Mouse (Mus musculus) mesoderm, embryonic 11.5 days (tissue): Measurements from ENCODE around the gene Cacna2d3.

Experiments
- DNase-seq: peaks from one replicate; pipeline ENCODE4 v3.0.0-alpha.2; 2012; ENCODE audit warnings: low read depth, low spot score

Gene Cacna2d3

GRCm38 (mm10) chr14:29721488-29722385 is at the start of gene Cacna2d3:
Cacna2d3 (minus strand) TSS chr14:29721864.
- DNase-seq = peak; percentile 54

DNA sequence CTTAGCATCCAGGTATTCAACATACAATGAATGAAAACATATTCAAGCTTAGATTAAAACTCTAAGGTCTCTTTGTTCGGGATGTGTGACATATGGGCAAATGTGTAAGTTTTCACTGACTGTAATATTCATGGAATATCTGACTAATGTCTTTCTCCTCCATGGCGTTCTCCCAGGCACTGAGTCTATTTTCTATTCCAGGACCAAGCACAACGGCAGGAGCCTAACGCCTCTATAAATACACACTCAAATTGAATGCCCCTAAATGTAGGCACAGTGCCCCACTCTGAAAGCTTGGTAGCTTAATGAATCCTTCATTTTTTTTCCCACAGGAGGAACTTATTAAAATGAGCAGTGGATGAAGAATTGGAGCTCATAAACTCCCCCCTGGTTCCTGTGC is 47.8 kb upstream of the Cacna2d3 start:
- no peak for DNase-seq

DNA sequence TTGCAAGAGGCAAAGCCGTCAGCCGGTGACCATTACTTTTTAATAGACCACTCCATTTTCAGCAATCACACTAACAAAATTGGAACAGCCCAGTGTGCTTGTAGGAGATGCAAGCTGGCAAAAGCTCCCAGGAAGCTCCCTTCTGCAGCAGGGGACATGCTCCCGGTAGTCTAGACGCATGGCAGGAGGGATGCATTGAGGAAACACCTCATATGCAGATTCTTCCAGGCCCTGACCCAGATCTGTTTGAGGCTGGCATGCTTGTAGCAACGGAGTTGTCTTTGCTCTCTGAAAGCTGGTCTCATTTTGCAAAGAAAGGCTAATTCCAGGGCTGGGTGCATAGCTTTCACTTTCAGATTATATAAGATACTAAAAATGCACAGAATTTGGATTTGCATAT is 31.2 kb upstream of the Cacna2d3 start:
- DNase-seq = no peak

DNA sequence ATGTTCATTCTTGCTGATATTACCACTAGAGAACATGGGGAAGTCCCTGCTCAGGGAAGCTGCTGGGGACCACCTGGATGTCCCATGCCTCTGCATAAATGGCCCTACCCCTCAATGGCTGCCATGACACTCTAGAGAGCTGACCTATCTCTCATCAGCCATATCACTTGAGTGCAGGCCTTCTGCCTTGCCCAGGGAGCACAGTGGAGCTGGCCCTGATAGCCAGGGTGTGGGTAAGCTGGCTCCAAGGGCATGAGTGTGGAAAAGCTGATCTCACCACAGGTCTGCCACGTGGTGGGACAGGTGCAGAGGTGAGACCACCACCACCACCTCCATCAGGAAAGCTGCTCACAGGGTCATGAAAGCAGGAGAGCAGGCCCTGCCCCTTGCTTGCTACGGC is 17.1 kb upstream of the Cacna2d3 start:
- no peak for DNase-seq

DNA sequence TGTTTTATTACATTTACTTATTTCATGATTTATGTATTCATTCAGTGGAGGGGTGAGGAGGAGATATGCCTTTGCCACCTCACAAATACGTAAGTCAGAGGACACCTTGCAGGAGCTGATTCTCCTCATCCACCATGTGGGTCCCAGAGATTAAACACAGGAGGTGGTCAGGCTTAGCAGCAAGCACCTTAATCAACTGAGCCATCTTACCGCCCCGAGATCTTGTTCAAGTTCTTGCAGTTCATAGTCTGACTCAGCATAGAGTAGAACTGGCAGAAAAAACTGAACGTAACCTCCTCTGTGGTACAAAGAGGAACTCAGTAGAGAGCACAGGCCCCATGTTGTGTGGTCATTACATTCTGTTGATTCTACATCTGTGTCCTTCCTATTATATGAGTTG is 8.6 kb upstream of the Cacna2d3 start:
- no peak for DNase-seq

DNA sequence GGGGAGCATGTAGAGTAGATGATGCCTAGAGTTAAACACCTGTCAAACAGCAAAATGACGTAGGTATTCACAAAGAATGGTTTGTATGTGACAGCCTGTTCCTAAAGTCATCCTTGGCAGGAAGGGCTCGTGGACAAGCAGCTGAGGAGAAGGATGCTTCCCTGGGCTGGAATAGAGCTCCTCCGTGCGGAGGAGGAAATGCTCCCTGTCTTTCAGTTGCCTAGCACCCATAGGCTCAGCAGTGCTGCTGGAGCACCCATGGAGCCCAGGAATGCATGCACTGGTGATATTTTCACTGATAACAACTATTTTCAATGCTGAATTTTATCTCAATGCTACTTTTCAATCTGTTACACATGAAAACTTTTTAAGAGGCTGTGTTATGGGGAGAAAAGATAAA is 7.3 kb upstream of the Cacna2d3 start:
- no peak for DNase-seq

DNA sequence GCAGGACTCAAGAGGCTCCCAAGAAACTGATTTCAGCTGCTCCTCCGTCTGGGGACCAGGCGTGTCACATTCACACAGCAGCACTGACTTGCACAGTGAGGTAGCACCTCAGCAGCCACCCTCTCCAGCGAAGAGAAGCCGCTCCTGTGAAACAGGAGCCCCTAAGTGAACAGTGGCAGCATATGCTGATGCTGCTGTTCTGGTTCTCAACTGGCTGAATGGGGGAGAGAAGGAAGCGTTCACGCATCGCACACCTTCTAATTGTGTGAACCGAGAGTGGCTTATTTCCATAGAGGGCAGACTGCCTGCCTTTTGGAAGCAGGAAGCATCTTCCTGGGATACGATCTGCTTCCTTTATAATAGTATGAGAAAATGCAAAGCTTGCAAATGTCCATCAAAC is 5.9 kb upstream of the Cacna2d3 start:
- no peak for DNase-seq

DNA sequence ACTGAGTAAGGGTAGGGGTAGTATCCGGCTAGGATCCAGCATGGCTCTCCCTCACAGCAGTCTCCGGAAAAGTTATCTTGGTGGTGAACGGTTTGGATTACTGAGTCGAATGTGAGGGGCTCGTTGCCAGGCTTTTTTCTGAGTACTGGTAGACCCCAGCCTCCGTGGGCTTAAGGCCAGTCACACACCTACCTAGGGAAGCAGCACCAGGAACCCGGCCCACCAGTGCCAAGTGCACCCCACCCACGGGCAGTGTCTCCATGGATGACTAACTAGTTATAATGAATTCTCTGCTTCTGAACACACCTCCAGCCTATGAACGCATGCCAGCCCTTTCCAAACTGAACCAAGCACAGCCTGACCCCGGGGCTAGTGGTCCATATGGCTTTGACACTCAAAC is 1.6 kb upstream of the Cacna2d3 start:
- no peak for DNase-seq

- DNase-seq = peak; percentile 63
These were observed 940 bp upstream of the Cacna2d3 start for GRCm38 (mm10) chr14:29722386-29723221.

- no peak for DNase-seq
These were observed 555 bp downstream of the Cacna2d3 start for GRCm38 (mm10) chr14:29721131-29721487.

- DNase-seq = no peak
These were observed 1.2 kb downstream of the Cacna2d3 start for GRCm38 (mm10) chr14:29720334-29720911.

- DNase-seq = no peak
These were observed 9.0 kb downstream of the Cacna2d3 start for GRCm38 (mm10) chr14:29712621-29713020.

DNA sequence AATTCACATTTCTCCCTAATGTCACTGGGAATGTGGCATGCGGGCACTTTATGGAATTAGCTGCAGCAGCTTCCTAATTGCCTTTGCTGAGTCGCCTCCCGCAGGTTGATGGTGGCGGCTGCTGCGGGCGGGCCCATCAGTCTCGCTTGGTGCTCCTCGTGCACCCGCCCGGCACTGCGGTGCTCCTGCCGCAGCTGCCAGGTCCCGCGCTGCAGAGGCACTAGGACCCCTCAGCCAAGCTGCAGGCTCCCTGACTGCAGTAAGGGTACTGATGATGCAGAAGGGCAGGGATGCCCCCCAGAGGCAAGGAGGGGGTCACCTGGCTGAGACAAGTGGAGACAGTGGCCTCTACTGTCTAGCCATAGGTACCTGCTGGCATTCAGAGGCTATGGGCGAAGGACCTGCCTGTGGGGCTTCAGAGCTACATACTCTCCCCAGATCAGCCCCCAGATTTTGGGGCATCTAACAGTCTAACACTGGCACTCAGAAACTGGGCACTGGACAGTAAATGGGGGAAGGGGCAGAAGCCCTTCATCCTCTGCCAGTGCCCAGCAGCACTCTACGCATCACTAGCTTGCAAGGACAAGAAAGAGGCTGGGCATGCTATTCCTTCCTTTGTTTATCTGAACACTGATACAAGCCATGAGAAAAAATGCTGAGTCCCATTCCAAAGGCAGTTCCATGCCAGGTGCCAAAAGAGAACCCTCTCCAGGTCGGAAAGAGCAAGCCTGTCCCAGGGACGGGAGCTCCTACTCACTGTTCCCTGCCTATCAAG is 13.9 kb downstream of the Cacna2d3 start:
- no peak for DNase-seq

GRCm38 (mm10) chr14:29702762-29703161 is 18.9 kb downstream of the Cacna2d3 start:
- no peak for DNase-seq

DNA sequence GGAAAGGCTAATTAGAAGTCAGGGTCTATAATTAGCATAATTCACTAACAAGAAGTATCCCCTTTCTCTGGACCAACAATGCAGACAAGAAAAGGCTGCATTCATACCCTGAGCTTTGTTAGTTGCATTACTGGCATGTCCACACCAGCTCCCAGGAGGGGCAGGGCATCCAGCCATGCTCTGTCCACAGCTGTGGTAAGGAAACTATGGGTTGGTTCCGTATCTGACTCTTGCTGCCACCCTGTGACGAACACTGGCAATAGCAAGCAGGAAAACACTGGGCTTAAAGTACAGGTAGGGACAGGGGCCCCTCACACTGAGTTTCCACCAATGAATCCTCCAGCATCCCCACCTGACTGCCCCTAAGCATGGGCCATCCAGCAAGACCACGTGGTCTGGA is 25.5 kb downstream of the Cacna2d3 start:
- peak; percentile 51 for DNase-seq

DNA sequence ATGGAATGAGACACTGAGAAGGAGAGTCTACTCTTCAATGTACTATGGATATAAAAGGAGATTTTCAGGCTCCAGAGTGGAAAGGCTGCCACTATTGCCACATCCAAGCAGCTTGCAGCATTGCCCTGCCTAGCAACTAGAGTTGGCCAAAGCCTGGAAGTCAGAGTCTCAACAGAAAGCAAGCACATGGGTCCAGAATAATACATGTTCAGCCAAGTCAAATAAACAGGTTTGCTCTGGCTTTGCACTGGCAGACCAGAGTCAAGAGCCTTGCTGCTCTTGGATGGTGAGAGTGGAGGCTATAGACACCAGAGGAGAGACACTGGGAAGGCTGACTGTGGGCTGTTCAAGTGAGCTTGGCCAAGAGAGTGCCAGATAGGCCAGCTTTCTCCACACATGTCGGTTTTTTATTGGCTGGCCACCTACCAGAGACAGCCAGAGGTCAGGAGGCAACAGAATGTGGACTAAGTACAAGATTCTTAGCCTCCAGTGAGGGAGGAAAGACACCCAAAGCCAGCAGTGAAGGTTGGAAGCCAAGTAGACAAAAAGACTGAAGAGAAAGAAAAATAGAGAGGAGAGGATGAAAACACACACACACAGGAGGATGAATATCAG is 49.1 kb downstream of the Cacna2d3 start:
- DNase-seq = no peak

GRCm38 (mm10) chr14:29669826-29670225 is 51.8 kb downstream of the Cacna2d3 start:
- DNase-seq = no peak

DNA sequence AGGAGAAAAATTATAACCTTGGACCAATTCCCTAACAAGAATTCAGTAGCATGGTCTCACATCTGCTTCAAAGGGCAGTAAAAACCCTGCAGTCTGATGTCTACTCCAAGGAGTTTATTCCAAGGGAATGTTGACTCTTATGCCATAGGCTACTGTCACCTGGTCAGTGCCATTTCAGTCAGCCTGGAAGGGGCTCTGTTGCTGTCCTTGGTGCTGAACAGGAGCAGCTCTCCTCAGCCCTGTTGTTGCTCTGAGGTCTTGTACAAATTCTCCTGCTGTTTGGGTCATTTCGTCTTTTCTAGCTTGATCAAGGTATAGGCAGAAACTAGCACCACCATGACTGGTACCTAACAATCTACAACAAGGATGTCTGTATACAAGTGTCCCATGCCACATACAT is 64.7 kb downstream of the Cacna2d3 start:
- DNase-seq = peak; percentile 82

DNA sequence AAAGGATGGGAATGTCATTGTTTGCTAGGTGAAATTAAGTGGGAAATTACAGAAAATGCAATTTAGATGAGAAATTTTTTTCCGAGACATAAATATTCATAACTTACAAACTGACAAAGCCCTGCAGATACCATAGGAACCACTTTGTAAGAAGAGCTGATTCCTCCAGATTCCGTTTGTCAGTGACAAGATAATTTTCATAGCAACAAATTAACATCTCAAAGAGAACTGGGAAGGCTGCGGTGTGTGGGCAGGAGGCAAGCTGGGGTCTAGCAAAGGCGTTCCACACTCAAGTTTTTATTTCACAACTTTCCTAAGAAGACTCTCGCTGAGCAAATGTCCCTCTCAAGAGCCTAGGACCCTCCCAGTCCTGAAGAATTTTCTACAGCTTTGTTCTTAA is 71.1 kb downstream of the Cacna2d3 start:
- DNase-seq = no peak

DNA sequence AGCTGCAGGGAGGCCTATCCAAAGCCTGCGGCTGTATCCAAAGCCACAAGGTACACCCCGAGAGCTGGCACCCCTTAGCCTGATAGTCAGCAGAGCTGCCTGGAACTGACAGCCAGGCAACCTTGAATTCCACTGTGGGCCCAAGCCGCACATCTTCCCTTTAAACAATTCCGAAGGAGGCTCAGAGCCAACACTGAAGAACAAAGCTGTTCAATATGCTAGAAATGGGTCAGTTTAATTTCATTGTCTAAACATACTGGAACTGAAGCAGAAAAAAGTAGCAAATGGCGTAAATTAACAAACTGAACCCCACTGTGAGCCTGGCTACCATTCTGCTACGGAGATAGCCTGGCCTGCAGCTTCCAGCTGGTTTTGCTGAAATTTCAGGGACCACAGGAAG is 72.9 kb downstream of the Cacna2d3 start:
- no peak for DNase-seq

GRCm38 (mm10) chr14:29645421-29645820 is 76.2 kb downstream of the Cacna2d3 start:
- DNase-seq = no peak
